Mouse (Mus musculus) CH12.LX (cell line): ENCODE data around the gene Slc35b4. TPM values are rescaled to one million over a fixed set of nuclear protein-coding genes. Genes with fewer than 3 reads are reported as not detected.
A peak's percentile ranks its signal among the peaks of the same experiment; 100 is the strongest.

Experiments used
- DNase-seq: peaks from one replicate; pipeline ENCODE4 v3.0.0-alpha.2; 2013; ENCODE audit errors: extremely low read depth
- H3K27ac ChIP-seq: 2 replicates; pipeline ENCODE4 v1.5.1; 2012; ENCODE audit warnings: low read depth, mild to moderate bottlenecking, control low read depth, moderate library complexity; ENCODE audit not compliant: insufficient read depth
- H3K27me3 ChIP-seq: replicated peaks from 2 replicates; pipeline ENCODE3; 2012; ENCODE audit warnings: inconsistent platforms
- H3K36me3 ChIP-seq, 2 experiments: replicated peaks in 1 of 2; 2 replicates each; pipeline versions ENCODE3 to v1.6.1; 2012; ENCODE audit warnings: inconsistent platforms in 1 of 2, low read length in 1 of 2, mild to moderate bottlenecking in 1 of 2, mixed read lengths in 1 of 2, moderate library complexity in 1 of 2; ENCODE audit not compliant: control insufficient read depth in 1 of 2, insufficient read depth in 1 of 2
- H3K4me1 ChIP-seq, 2 experiments: 2 replicates each; pipeline ENCODE4 v1.6.1; 2012; ENCODE audit warnings: inconsistent platforms in 1 of 2, moderate library complexity in 1 of 2; ENCODE audit not compliant: insufficient read depth in 2 of 2, control insufficient read depth in 1 of 2
- H3K4me2 ChIP-seq: 2 replicates; pipeline ENCODE4 v1.6.1; 2012; ENCODE audit warnings: low read depth, mild to moderate bottlenecking, control low read depth; ENCODE audit not compliant: poor library complexity, insufficient read depth, severe bottlenecking
- H3K4me3 ChIP-seq, 3 experiments: fragments of 150-350 bp in 1 of 3; sonication (generic) in 1 of 3; replicated peaks in 1 of 3; 2 replicates each; pipeline versions ENCODE3 to v1.5.1; 2011 to 2012; ENCODE audit warnings: low read depth in 2 of 3, low read length in 2 of 3, mild to moderate bottlenecking in 2 of 3, moderate library complexity in 2 of 3, control low read depth in 1 of 3, improper control_type of control experiment in 1 of 3, inconsistent platforms in 1 of 3, mixed read lengths in 1 of 3; ENCODE audit not compliant: poor library complexity in 1 of 3
- H3K79me2 ChIP-seq: replicated peaks from 2 replicates; pipeline ENCODE4 v1.6.1; 2012; ENCODE audit warnings: mild to moderate bottlenecking, moderate library complexity; ENCODE audit not compliant: control insufficient read depth, poor library complexity, insufficient read depth, severe bottlenecking; ENCODE audit errors: extremely low read depth
- H3K9ac ChIP-seq: 2 replicates; pipeline ENCODE4 v1.6.1; 2012; ENCODE audit warnings: low read depth, mild to moderate bottlenecking, control low read depth, moderate library complexity; ENCODE audit not compliant: insufficient read depth
- H3K9me3 ChIP-seq: replicated peaks from 2 replicates; pipeline ENCODE3; 2012; ENCODE audit warnings: low read length, inconsistent platforms, mixed read lengths
- CHD2 ChIP-seq: IDR thresholded peaks from 2 replicates; pipeline ENCODE4 v1.6.1; 2011; ENCODE audit warnings: low read length, improper control_type of control experiment
- CTCF ChIP-seq, 2 experiments: IDR thresholded peaks in 1 of 2; conservative IDR thresholded peaks in 1 of 2; 2 replicates each; pipeline ENCODE4 v1.5.1; 2011 to 2012; ENCODE audit warnings: low read depth in 2 of 2, low read length in 2 of 2, improper control_type of control experiment in 1 of 2, inconsistent platforms in 1 of 2, mild to moderate bottlenecking in 1 of 2, moderate library complexity in 1 of 2
- ELF1 ChIP-seq: IDR thresholded peaks from 2 replicates; pipeline ENCODE4 v1.6.1; 2014; ENCODE audit warnings: low read depth, mild to moderate bottlenecking, inconsistent platforms, low read length, improper control_type of control experiment
- GABPA ChIP-seq: IDR thresholded peaks from 2 replicates; pipeline ENCODE4 v1.6.1; 2012; ENCODE audit warnings: low read depth, low read length, improper control_type of control experiment, inconsistent platforms; ENCODE audit not compliant: insufficient replicate concordance
- IRF4 ChIP-seq: IDR thresholded peaks from 2 replicates; pipeline ENCODE4 v1.6.1; 2014; ENCODE audit warnings: low read depth, mild to moderate bottlenecking, inconsistent platforms, low read length, improper control_type of control experiment
- JUN ChIP-seq: IDR thresholded peaks from 2 replicates; pipeline ENCODE4 v1.6.1; 2011; ENCODE audit warnings: low read depth, mild to moderate bottlenecking, low read length, improper control_type of control experiment, moderate library complexity; ENCODE audit not compliant: insufficient read depth
- KAT2A ChIP-seq: IDR thresholded peaks from 2 replicates; pipeline ENCODE4 v1.6.1; 2012; ENCODE audit warnings: low read length, improper control_type of control experiment, inconsistent platforms; ENCODE audit not compliant: insufficient replicate concordance
- MAFK ChIP-seq: IDR thresholded peaks from 2 replicates; pipeline ENCODE4 v1.6.1; 2011; ENCODE audit warnings: low read length, improper control_type of control experiment; ENCODE audit not compliant: insufficient replicate concordance
- MAZ ChIP-seq: IDR thresholded peaks from 2 replicates; pipeline ENCODE4 v1.6.1; 2012; ENCODE audit warnings: low read depth, mild to moderate bottlenecking, inconsistent platforms, low read length, improper control_type of control experiment, moderate library complexity
- MYC ChIP-seq: IDR thresholded peaks from 2 replicates; pipeline ENCODE4 v1.6.1; 2011; ENCODE audit warnings: low read depth, mild to moderate bottlenecking, improper control_type of control experiment, low read length
- NELFE ChIP-seq: IDR thresholded peaks from 2 replicates; pipeline ENCODE4 v1.6.1; 2011; ENCODE audit warnings: low read depth, low read length, improper control_type of control experiment
- PAX5 ChIP-seq: IDR thresholded peaks from 2 replicates; pipeline ENCODE4 v1.6.1; 2012; ENCODE audit warnings: low read length, inconsistent platforms, mixed read lengths
- POLR2A ChIP-seq: IDR thresholded peaks from 2 replicates; pipeline ENCODE4 v1.6.1; 2011; ENCODE audit warnings: low read depth, mild to moderate bottlenecking, improper control_type of control experiment, low read length
- TBP ChIP-seq: conservative IDR thresholded peaks from 2 replicates; pipeline ENCODE4 v1.6.1; 2011; ENCODE audit warnings: low read depth, low read length, improper control_type of control experiment
- TCF12 ChIP-seq: IDR thresholded peaks from 2 replicates; pipeline ENCODE4 v1.6.1; 2014; ENCODE audit warnings: low read depth, mild to moderate bottlenecking, inconsistent platforms, low read length, improper control_type of control experiment
- UBTF ChIP-seq: IDR thresholded peaks from 2 replicates; pipeline ENCODE4 v1.6.1; 2012; ENCODE audit warnings: low read depth, mild to moderate bottlenecking, inconsistent platforms, low read length, improper control_type of control experiment, moderate library complexity
- USF2 ChIP-seq: conservative IDR thresholded peaks from 2 replicates; pipeline ENCODE4 v1.6.1; 2011; ENCODE audit warnings: low read depth, low read length, improper control_type of control experiment
- ZKSCAN1 ChIP-seq: IDR thresholded peaks from 2 replicates; pipeline ENCODE4 v1.6.1; 2012; ENCODE audit warnings: low read depth, inconsistent platforms, low read length, improper control_type of control experiment, borderline replicate concordance
- ZMIZ1 ChIP-seq: IDR thresholded peaks from 2 replicates; pipeline ENCODE4 v1.6.1; 2012; ENCODE audit warnings: low read depth, mild to moderate bottlenecking, inconsistent platforms, low read length, improper control_type of control experiment
- ZNF384 ChIP-seq: IDR thresholded peaks from 2 replicates; pipeline ENCODE4 v1.6.1; 2012; ENCODE audit warnings: low read depth, low read length, improper control_type of control experiment, inconsistent platforms
- dilution Hi-C: fragments of 300-500 bp; cut with MboI; formaldehyde crosslinking; loops from 2 replicates; pipeline ENCODE4 v1.14.3; 2020; ENCODE audit warnings: low sequenced_read_pairs; ENCODE audit not compliant: extremely low pct_unique_long_range_greater_than_20kb, extremely low pct_ligation_motif_present
- in situ Hi-C: fragments of 300-500 bp; cut with MboI; formaldehyde crosslinking; loops from 3 replicates; pipeline ENCODE4 v1.14.3; 2019; ENCODE audit warnings: low sequenced_read_pairs, low pct_ligation_motif_present, low pct_unique_long_range_greater_than_20kb, mixed read lengths
- polyA plus RNA-seq: library from polyadenylated mRNA; unstranded; fragments of >175 nt; gene quantifications from 2 replicates; pipeline ENCODE4 v1.2.1, GENCODE M21; 2012; ENCODE audit warnings: low read depth; ENCODE audit not compliant: insufficient read length
- total RNA-seq, 2 experiments: library from RNA; depleted of rRNA; stranded (reverse); fragments of 300-350 nt in 1 of 2; fragments of >200 nt in 1 of 2; gene quantifications; 2 replicates each; pipeline ENCODE4 v1.2.3; 2012 to 2014

Slc35b4 gene
- total and polyA plus RNA-seq, 3 experiments = 16.9 to 34.8 (median 19.8) TPM

GRCm38 (mm10) chr6:34170844-34171494 lies 5.9 kb downstream of the Slc35b4 start:
- DNase-seq = no peak
- TF ChIP-seq CTCF (conservative IDR thresholded peaks at IDR 0.05 in 1 of 2, IDR thresholded peaks at IDR 0.05 in 1 of 2; ENCODE audit: low read depth in 2 of 2, low read length in 2 of 2) (no peak), ZNF384 (peak; percentile 39)
- dilution Hi-C loops (no loop called here), in situ Hi-C loops (no loop called here)
- Histone ChIP-seq H3K27me3 (no peaks in the 10 kb centered on the region), H3K27ac (no peak overlapping the region), H3K4me2 (no peak overlapping the region), H3K79me2 (peaks cover 9% of the 10 kb centered on the region), H3K9me3 (no peaks in the 10 kb centered on the region), H3K4me1 (peaks cover 3 to 61% of the 10 kb centered on the region in 2 experiments; a peak in 3 of 4 replicates), H3K9ac (no peak overlapping the region), H3K36me3 (peaks cover 30 to 64% of the 10 kb centered on the region in 2 experiments), H3K4me3 (no peak overlapping the region)

GRCm38 (mm10) chr6:34168834-34169233 lies 8.1 kb downstream of the Slc35b4 start:
- dilution Hi-C loops = no loop called here
- Histone ChIP-seq H3K36me3 (peaks cover 45 to 83% of the 10 kb centered on the region in 2 experiments), H3K27me3 (no peaks in the 10 kb centered on the region), H3K4me1 (peaks cover 0 to 44% of the 10 kb centered on the region in 2 experiments; a peak in 2 of 4 replicates), H3K79me2 (peaks cover 4% of the 10 kb centered on the region; the same call in 1 of the 2 replicates)
- no peak for DNase-seq
- TF ChIP-seq KAT2A (no peak), USF2 (no peak), UBTF (no peak), MAZ (no peak), TCF12 (no peak), NELFE (no peak), JUN (no peak), MAFK (no peak), TBP (no peak), ZMIZ1 (no peak), POLR2A (no peak), ZKSCAN1 (no peak), CHD2 (no peak), PAX5 (no peak), ELF1 (no peak), IRF4 (no peak), MYC (no peak), CTCF (conservative IDR thresholded peaks at IDR 0.05 in 1 of 2, IDR thresholded peaks at IDR 0.05 in 1 of 2; ENCODE audit: low read depth in 2 of 2, low read length in 2 of 2) (no peak), GABPA (no peak)
- TF ChIP-seq, all 38 proteins: peak for 0
- in situ Hi-C loops = no loop called here
- H3K4me3 ChIP-seq = no peak overlapping the region
- H3K9me3 ChIP-seq = no peaks in the 10 kb centered on the region
- no peak overlapping the region for H3K9ac ChIP-seq
- H3K4me2 ChIP-seq = no peak overlapping the region
- H3K27ac ChIP-seq = no peak overlapping the region
